Mouse (Mus musculus) ES-Bruce4 (cell line): ENCODE measurements around the gene Ccn5.

Source experiments
- CTCF ChIP-seq: IDR thresholded peaks from one replicate; pipeline ENCODE4 v1.8.1; 2011; ENCODE audit warnings: low read depth, low read length
- EP300 ChIP-seq: IDR thresholded peaks from 2 replicates; pipeline ENCODE4 v1.6.1; 2011; ENCODE audit warnings: low read depth, low read length; ENCODE audit not compliant: insufficient read depth
- POLR2A ChIP-seq: IDR thresholded peaks from one replicate; pipeline ENCODE4 v1.8.1; 2011; ENCODE audit warnings: low read length; ENCODE audit not compliant: insufficient read depth

DNA sequence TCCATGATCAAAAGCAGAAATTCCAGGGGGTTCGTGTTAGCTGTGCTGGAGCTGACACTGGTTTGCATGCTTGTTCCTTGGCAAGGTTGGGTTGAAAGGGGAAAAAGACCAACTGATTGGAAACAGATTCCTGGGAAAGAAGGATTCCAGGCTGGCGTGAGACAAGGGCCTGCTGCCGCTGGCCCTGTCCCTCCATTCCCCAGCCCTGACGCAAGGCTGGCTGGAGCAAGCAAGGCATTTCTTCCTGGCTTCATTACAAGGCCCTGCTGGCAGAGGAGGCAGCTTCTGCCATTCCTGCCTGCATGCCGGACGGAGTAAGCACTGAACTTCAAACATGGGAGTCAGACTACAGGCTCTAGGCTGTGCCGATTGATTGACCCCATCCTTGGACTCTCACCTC lies 22.2 kb upstream of the Ccn5 start:
- TF ChIP-seq POLR2A = no peak
- TF ChIP-seq CTCF = no peak
- TF ChIP-seq EP300 = no peak
